Mouse (Mus musculus) stomach, embryonic 15.5 days (tissue): ENCODE results near the gene Hikeshi. TPM values are rescaled to one million over a fixed set of nuclear protein-coding genes. Genes with fewer than 3 reads are reported as not detected.

Experiments
- ATAC-seq: fragments of 200-750 bp; cut with Nextera tagmentation; 2 replicates; pipeline ENCODE4 v1.8.0; 2017; ENCODE audit warnings: low read depth, moderate number of reproducible peaks, moderate TSS enrichment; ENCODE audit not compliant: insufficient read depth, low FRiP score
- H3K27ac ChIP-seq: fragments of 300-500 bp; sonication (generic); 2 replicates; pipeline ENCODE4 v1.5.1; 2015; ENCODE audit warnings: mild to moderate bottlenecking, inconsistent platforms
- H3K27me3 ChIP-seq: fragments of 300-500 bp; sonication (generic); replicated peaks from 2 replicates; pipeline ENCODE4 v1.6.1; 2015; ENCODE audit warnings: inconsistent platforms
- H3K36me3 ChIP-seq: fragments of 300-500 bp; sonication (generic); 2 replicates; pipeline ENCODE4 v1.6.1; 2015; ENCODE audit warnings: inconsistent platforms
- H3K4me1 ChIP-seq: fragments of 300-500 bp; sonication (generic); 2 replicates; pipeline ENCODE4 v1.6.1; 2015; ENCODE audit warnings: inconsistent platforms
- H3K4me2 ChIP-seq: fragments of 300-500 bp; sonication (generic); 2 replicates; pipeline ENCODE4 v1.6.1; 2015; ENCODE audit warnings: mild to moderate bottlenecking, inconsistent platforms
- H3K4me3 ChIP-seq: fragments of 300-500 bp; sonication (generic); replicated peaks from 2 replicates; pipeline ENCODE4 v1.5.1; 2015; ENCODE audit warnings: inconsistent platforms
- H3K9ac ChIP-seq: fragments of 300-500 bp; sonication (generic); 2 replicates; pipeline ENCODE4 v1.6.1; 2015; ENCODE audit warnings: inconsistent platforms
- H3K9me3 ChIP-seq: fragments of 300-500 bp; sonication (generic); 2 replicates; pipeline ENCODE4 v1.6.1; 2016; ENCODE audit warnings: inconsistent platforms
- WGBS: fragments of 180-500 bp; shearing (Covaris S2); methylation state at CpG from one replicate; pipeline ENCODE4 v1.1.7; 2015; 5-methylcytosine and 5-hydroxymethylcytosine counted together
- polyA plus RNA-seq: library from polyadenylated mRNA; unstranded; fragments of >200 nt; fragmentation: Nextera tagmentation; extraction: Ambion mirVana; gene quantifications from 2 replicates; pipeline ENCODE4 v1.2.1, GENCODE M21; 2015

Hikeshi gene
- polyA plus RNA-seq, 1 experiment from 2014 or later = 134 TPM

- Histone ChIP-seq H3K4me1 (no peaks in the 10 kb centered on the region), H3K4me2 (no peak overlapping the region), H3K4me3 (no peak overlapping the region), H3K9me3 (no peaks in the 10 kb centered on the region), H3K27me3 (no peaks in the 10 kb centered on the region), H3K36me3 (peaks cover 23% of the 10 kb centered on the region), H3K9ac (no peak overlapping the region), H3K27ac (no peak overlapping the region)
- ATAC-seq = no peak; the same call in 1 of the 2 replicates
These were observed 22.1 kb upstream of the Hikeshi start for GRCm38 (mm10) chr7:89963135-89963534.

- Histone ChIP-seq H3K4me2 (no peak overlapping the region), H3K9me3 (no peaks in the 10 kb centered on the region), H3K4me1 (no peaks in the 10 kb centered on the region), H3K27ac (no peak overlapping the region), H3K36me3 (peaks cover 20% of the 10 kb centered on the region), H3K9ac (no peak overlapping the region), H3K27me3 (no peaks in the 10 kb centered on the region), H3K4me3 (no peak overlapping the region)
- 23% methylated on average over 5 of the region's 5 CpGs for WGBS
- no peak for ATAC-seq
These were observed 16.3 kb upstream of the Hikeshi start for GRCm38 (mm10) chr7:89957300-89957699.

GRCm38 (mm10) chr7:89954261-89954660 lies 13.3 kb upstream of the Hikeshi start:
- no peaks in the 10 kb centered on the region for H3K4me1 ChIP-seq
- H3K9ac ChIP-seq = no peak overlapping the region
- no peak for ATAC-seq
- 66% methylated on average over 5 of the region's 5 CpGs for WGBS
- no peaks in the 10 kb centered on the region for H3K9me3 ChIP-seq
- no peak overlapping the region for H3K27ac ChIP-seq
- peaks cover 16% of the 10 kb centered on the region for H3K36me3 ChIP-seq
- no peak overlapping the region for H3K4me3 ChIP-seq
- H3K27me3 ChIP-seq = no peaks in the 10 kb centered on the region
- no peak overlapping the region for H3K4me2 ChIP-seq

- H3K4me3 ChIP-seq = no peak overlapping the region
- 52% methylated on average over 4 of the region's 4 CpGs for WGBS
- no peak overlapping the region for H3K4me2 ChIP-seq
- H3K9ac ChIP-seq = no peak overlapping the region
- H3K4me1 ChIP-seq = no peaks in the 10 kb centered on the region
- no peak for ATAC-seq
- 0 out of 2 replicates have a peak, but pooled peaks cover 3% of the 10 kb centered on the region for H3K36me3 ChIP-seq
- H3K9me3 ChIP-seq = no peaks in the 10 kb centered on the region
- H3K27ac ChIP-seq = no peak overlapping the region
- H3K27me3 ChIP-seq = no peaks in the 10 kb centered on the region
These were observed 8.4 kb upstream of the Hikeshi start for GRCm38 (mm10) chr7:89949403-89949802.

GRCm38 (mm10) chr7:89948026-89948425 lies 7.0 kb upstream of the Hikeshi start:
- H3K36me3 ChIP-seq = no peaks in the 10 kb centered on the region
- ATAC-seq = no peak
- no peak overlapping the region for H3K27ac ChIP-seq
- H3K4me1 ChIP-seq = no peaks in the 10 kb centered on the region
- no peak overlapping the region for H3K4me3 ChIP-seq
- no peak overlapping the region for H3K4me2 ChIP-seq
- H3K9ac ChIP-seq = no peak overlapping the region
- 72% methylated on average over 7 of the region's 7 CpGs for WGBS
- no peaks in the 10 kb centered on the region for H3K27me3 ChIP-seq
- H3K9me3 ChIP-seq = no peaks in the 10 kb centered on the region

- Histone ChIP-seq H3K27me3 (no peaks in the 10 kb centered on the region), H3K4me2 (peak overlapping the region; percentile 57), H3K9ac (peak overlapping the region; percentile 80; the same call in 1 of the 2 replicates), H3K36me3 (no peaks in the 10 kb centered on the region; the same call in 1 of the 2 replicates), H3K27ac (no peak overlapping the region), H3K4me1 (peaks cover 3% of the 10 kb centered on the region; the same call in 1 of the 2 replicates), H3K9me3 (no peaks in the 10 kb centered on the region), H3K4me3 (peak overlapping the region; percentile 88)
- WGBS = 49% methylated on average over 15 of the region's 15 CpGs
- no peak for ATAC-seq
These were observed 1.3 kb downstream of the Hikeshi start for GRCm38 (mm10) chr7:89939497-89940353.

- no peak for ATAC-seq
- no peaks in the 10 kb centered on the region for H3K9me3 ChIP-seq
- WGBS = 97% methylated on average over 15 of the region's 15 CpGs
- H3K27me3 ChIP-seq = no peaks in the 10 kb centered on the region
- H3K36me3 ChIP-seq = peaks cover 9% of the 10 kb centered on the region
- H3K4me3 ChIP-seq = no peak overlapping the region
- H3K4me1 ChIP-seq = no peaks in the 10 kb centered on the region
- no peak overlapping the region for H3K9ac ChIP-seq
- no peak overlapping the region for H3K4me2 ChIP-seq
- H3K27ac ChIP-seq = no peak overlapping the region
These were observed 17.4 kb downstream of the Hikeshi start for GRCm38 (mm10) chr7:89923441-89924180.

- Histone ChIP-seq H3K36me3 (peaks cover 5% of the 10 kb centered on the region; the same call in 1 of the 2 replicates), H3K27ac (no peak overlapping the region), H3K4me3 (no peak overlapping the region), H3K9me3 (no peaks in the 10 kb centered on the region), H3K9ac (no peak overlapping the region), H3K27me3 (no peaks in the 10 kb centered on the region), H3K4me2 (no peak overlapping the region), H3K4me1 (no peaks in the 10 kb centered on the region)
- ATAC-seq = no peak
- WGBS = 93% methylated on average over 4 of the region's 4 CpGs
These were observed 23.2 kb downstream of the Hikeshi start for GRCm38 (mm10) chr7:89917776-89918175.

- Histone ChIP-seq H3K36me3 (peaks cover 5% of the 10 kb centered on the region; the same call in 1 of the 2 replicates), H3K9me3 (no peaks in the 10 kb centered on the region), H3K27ac (no peak overlapping the region), H3K4me1 (no peaks in the 10 kb centered on the region), H3K9ac (no peak overlapping the region), H3K27me3 (no peaks in the 10 kb centered on the region), H3K4me2 (no peak overlapping the region), H3K4me3 (no peak overlapping the region)
- 87% methylated on average over 5 of the region's 5 CpGs for WGBS
- no peak for ATAC-seq
These were observed 24.3 kb downstream of the Hikeshi start for GRCm38 (mm10) chr7:89916711-89917110.

- Histone ChIP-seq H3K9me3 (no peaks in the 10 kb centered on the region), H3K4me1 (no peaks in the 10 kb centered on the region), H3K9ac (no peak overlapping the region), H3K36me3 (no peaks in the 10 kb centered on the region), H3K4me3 (no peak overlapping the region), H3K27ac (no peak overlapping the region), H3K4me2 (no peak overlapping the region), H3K27me3 (no peaks in the 10 kb centered on the region)
- no peak for ATAC-seq
- WGBS = 78% methylated on average over 3 of the region's 3 CpGs
These were observed 27.4 kb downstream of the Hikeshi start for GRCm38 (mm10) chr7:89913432-89914158.

- 89% methylated on average over 3 of the region's 3 CpGs for WGBS
These were observed 28.6 kb downstream of the Hikeshi start for GRCm38 (mm10) chr7:89912356-89912755.

More at GRCm38 (mm10) chr7:89912356-89912755, 28.6 kb downstream of the Hikeshi start:
- Histone ChIP-seq H3K27ac (no peak overlapping the region), H3K9me3 (no peaks in the 10 kb centered on the region), H3K36me3 (no peaks in the 10 kb centered on the region), H3K4me1 (no peaks in the 10 kb centered on the region), H3K4me3 (no peak overlapping the region), H3K9ac (no peak overlapping the region), H3K4me2 (no peak overlapping the region), H3K27me3 (no peaks in the 10 kb centered on the region)
- no peak for ATAC-seq
